Mouse (Mus musculus) midbrain, embryonic 14.5 days (tissue): Measurements from ENCODE around the gene Slc30a4. TPM values are rescaled to one million over a fixed set of nuclear protein-coding genes. Genes with fewer than 3 reads are reported as not detected.

Source experiments
- ATAC-seq: fragments of 200-750 bp; cut with Nextera tagmentation; 2 replicates; pipeline ENCODE4 v1.8.0; 2017; ENCODE audit warnings: moderate number of reproducible peaks, moderate library complexity; ENCODE audit not compliant: low FRiP score, low TSS enrichment
- DNase-seq: peaks from one replicate; pipeline ENCODE4 v3.0.0-alpha.2; 2015
- H3K27ac ChIP-seq: fragments of 300-500 bp; sonication (generic); replicated peaks from 2 replicates; pipeline ENCODE4 v1.5.1; 2014; ENCODE audit warnings: mild to moderate bottlenecking, low read depth, low read length, moderate library complexity
- H3K27me3 ChIP-seq: fragments of 300-500 bp; sonication (generic); 2 replicates; pipeline ENCODE4 v1.6.1; 2014; ENCODE audit warnings: low read length, control low read depth, mixed read lengths; ENCODE audit not compliant: control insufficient read depth, insufficient read depth
- H3K36me3 ChIP-seq: fragments of 300-500 bp; sonication (generic); 2 replicates; pipeline ENCODE4 v1.6.1; 2014; ENCODE audit warnings: low read length, control low read depth; ENCODE audit not compliant: control insufficient read depth, insufficient read depth
- H3K4me1 ChIP-seq: fragments of 300-500 bp; sonication (generic); 2 replicates; pipeline ENCODE4 v1.6.1; 2014; ENCODE audit warnings: mild to moderate bottlenecking, antibody characterized with exemption, low read length, control low read depth; ENCODE audit not compliant: control insufficient read depth, insufficient read depth
- H3K4me2 ChIP-seq: fragments of 300-500 bp; sonication (generic); 2 replicates; pipeline ENCODE4 v1.6.1; 2014; ENCODE audit warnings: mild to moderate bottlenecking, low read length, moderate library complexity
- H3K4me3 ChIP-seq: fragments of 300-500 bp; sonication (generic); replicated peaks from 2 replicates; pipeline ENCODE4 v1.5.1; 2014; ENCODE audit warnings: low read depth, low read length
- H3K9ac ChIP-seq: fragments of 300-500 bp; sonication (generic); replicated peaks from 2 replicates; pipeline ENCODE4 v1.6.1; 2014; ENCODE audit warnings: mild to moderate bottlenecking, low read length, moderate library complexity
- H3K9me3 ChIP-seq: fragments of 300-500 bp; sonication (generic); 2 replicates; pipeline ENCODE4 v1.6.1; 2016; ENCODE audit warnings: low read length, control low read depth, mixed read lengths; ENCODE audit not compliant: control insufficient read depth
- WGBS: fragments of 180-500 bp; shearing (Covaris S2); extraction: QIAGEN DNeasy Blood & Tissue Kit; methylation state at CpG from one replicate; pipeline ENCODE4 v1.1.7; 2014; 5-methylcytosine and 5-hydroxymethylcytosine counted together
- polyA plus RNA-seq: library from polyadenylated mRNA; unstranded; fragments of >200 nt; fragmentation: Nextera tagmentation; extraction: Ambion mirVana; gene quantifications from 2 replicates; pipeline ENCODE4 v1.2.1, GENCODE M21; 2014

The Slc30a4 gene
- polyA plus RNA-seq, 1 experiment from 2014 or later: 11.1 TPM

GRCm38 (mm10) chr2:122697526-122697925, 4.9 kb downstream of the Slc30a4 start:
- ATAC-seq (no peak), DNase-seq (no peak)
- Histone ChIP-seq H3K27me3 (no peaks in the 10 kb centered on the region), H3K4me2 (no peak overlapping the region), H3K9ac (no peak overlapping the region), H3K27ac (no peak overlapping the region), H3K9me3 (no peaks in the 10 kb centered on the region), H3K36me3 (no peaks in the 10 kb centered on the region), H3K4me1 (peaks cover 18% of the 10 kb centered on the region), H3K4me3 (no peak overlapping the region)
- WGBS: 93% methylated on average over 2 of the region's 2 CpGs

GRCm38 (mm10) chr2:122686665-122687064, 15.8 kb downstream of the Slc30a4 start:
- Histone ChIP-seq H3K4me2 (no peak overlapping the region), H3K36me3 (0 out of 2 replicates have a peak, but pooled peaks cover 4% of the 10 kb centered on the region), H3K9me3 (peaks cover 6% of the 10 kb centered on the region), H3K27me3 (no peaks in the 10 kb centered on the region), H3K9ac (no peak overlapping the region), H3K27ac (no peak overlapping the region), H3K4me1 (no peaks in the 10 kb centered on the region), H3K4me3 (no peak overlapping the region)
- WGBS: 81% methylated on average over 6 of the region's 6 CpGs
- ATAC-seq (no peak), DNase-seq (no peak)

GRCm38 (mm10) chr2:122683641-122684040, 18.8 kb downstream of the Slc30a4 start:
- no peak overlapping the region for H3K4me2 ChIP-seq
- 0 out of 2 replicates have a peak, but pooled peaks cover 4% of the 10 kb centered on the region for H3K36me3 ChIP-seq
- DNase-seq (peak; percentile 25), ATAC-seq (no peak)
- H3K27me3 ChIP-seq: no peaks in the 10 kb centered on the region
- no peak overlapping the region for H3K9ac ChIP-seq
- H3K4me3 ChIP-seq: no peak overlapping the region
- H3K9me3 ChIP-seq: peaks cover 14% of the 10 kb centered on the region
- no peaks in the 10 kb centered on the region for H3K4me1 ChIP-seq
- 85% methylated on average over 1 of the region's 1 CpGs for WGBS
- H3K27ac ChIP-seq: no peak overlapping the region

- Histone ChIP-seq H3K27me3 (no peaks in the 10 kb centered on the region), H3K36me3 (0 out of 2 replicates have a peak, but pooled peaks cover 4% of the 10 kb centered on the region), H3K9me3 (peaks cover 14% of the 10 kb centered on the region), H3K27ac (no peak overlapping the region), H3K4me2 (no peak overlapping the region), H3K4me1 (no peaks in the 10 kb centered on the region), H3K4me3 (no peak overlapping the region), H3K9ac (no peak overlapping the region)
- ATAC-seq (no peak), DNase-seq (no peak)
- WGBS: 70% methylated on average over 2 of the region's 2 CpGs
Measured at GRCm38 (mm10) chr2:122682520-122682919, 19.9 kb downstream of the Slc30a4 start.

GRCm38 (mm10) chr2:122681379-122682137, 20.9 kb downstream of the Slc30a4 start:
- Histone ChIP-seq H3K9ac (no peak overlapping the region), H3K27me3 (no peaks in the 10 kb centered on the region), H3K4me3 (no peak overlapping the region), H3K4me1 (no peaks in the 10 kb centered on the region), H3K9me3 (peaks cover 14% of the 10 kb centered on the region), H3K27ac (no peak overlapping the region), H3K36me3 (0 out of 2 replicates have a peak, but pooled peaks cover 1% of the 10 kb centered on the region), H3K4me2 (no peak overlapping the region)
- 87% methylated on average over 5 of the region's 5 CpGs for WGBS
- ATAC-seq: no peak; the same call in 1 of the 2 replicates
- no peak for DNase-seq

GRCm38 (mm10) chr2:122675126-122675525, 27.3 kb downstream of the Slc30a4 start:
- no peak for DNase-seq
- Histone ChIP-seq H3K9me3 (no peaks in the 10 kb centered on the region), H3K27me3 (no peaks in the 10 kb centered on the region), H3K4me1 (no peaks in the 10 kb centered on the region), H3K4me3 (no peak overlapping the region), H3K9ac (no peak overlapping the region), H3K27ac (no peak overlapping the region), H3K36me3 (no peaks in the 10 kb centered on the region), H3K4me2 (no peak overlapping the region)
- no peak for ATAC-seq
- 94% methylated on average over 2 of the region's 2 CpGs for WGBS

GRCm38 (mm10) chr2:122672841-122673240, 29.6 kb downstream of the Slc30a4 start:
- no peaks in the 10 kb centered on the region for H3K9me3 ChIP-seq
- no peaks in the 10 kb centered on the region for H3K27me3 ChIP-seq
- DNase-seq (no peak), ATAC-seq (no peak)
- H3K4me1 ChIP-seq: no peaks in the 10 kb centered on the region
- H3K27ac ChIP-seq: no peak overlapping the region
- no peak overlapping the region for H3K9ac ChIP-seq
- H3K36me3 ChIP-seq: no peaks in the 10 kb centered on the region
- no peak overlapping the region for H3K4me2 ChIP-seq
- WGBS: 66% methylated on average over 5 of the region's 5 CpGs
- no peak overlapping the region for H3K4me3 ChIP-seq

GRCm38 (mm10) chr2:122671714-122672113, 30.7 kb downstream of the Slc30a4 start:
- H3K36me3 ChIP-seq: no peaks in the 10 kb centered on the region
- no peak for ATAC-seq
- H3K27me3 ChIP-seq: no peaks in the 10 kb centered on the region
- no peak overlapping the region for H3K9ac ChIP-seq
- no peaks in the 10 kb centered on the region for H3K4me1 ChIP-seq
- WGBS: 75% methylated on average over 5 of the region's 5 CpGs
- no peak overlapping the region for H3K4me2 ChIP-seq
- no peak overlapping the region for H3K27ac ChIP-seq
- no peak for DNase-seq
- no peak overlapping the region for H3K4me3 ChIP-seq
- H3K9me3 ChIP-seq: no peaks in the 10 kb centered on the region

- peak; percentile 70 for DNase-seq
- Histone ChIP-seq H3K4me3 (no peak overlapping the region), H3K36me3 (no peaks in the 10 kb centered on the region), H3K9me3 (no peaks in the 10 kb centered on the region), H3K4me2 (no peak overlapping the region), H3K27me3 (no peaks in the 10 kb centered on the region), H3K9ac (no peak overlapping the region), H3K4me1 (no peaks in the 10 kb centered on the region), H3K27ac (no peak overlapping the region)
- ATAC-seq: no peak
- WGBS: 39% methylated on average over 5 of the region's 5 CpGs
Measured at GRCm38 (mm10) chr2:122667856-122668255, 34.6 kb downstream of the Slc30a4 start.
